Mouse (Mus musculus) ES-E14 (cell line): Measurements from ENCODE around the gene Rasgef1b.

Experiments used
- CHD2 ChIP-seq: IDR thresholded peaks from 2 replicates; pipeline ENCODE4 v1.6.1; 2014; ENCODE audit warnings: mild to moderate bottlenecking, low read depth, low read length, inconsistent platforms
- ZNF384 ChIP-seq: IDR thresholded peaks from 2 replicates; pipeline ENCODE4 v1.6.1; 2012; ENCODE audit warnings: low read depth, low read length, inconsistent platforms

DNA sequence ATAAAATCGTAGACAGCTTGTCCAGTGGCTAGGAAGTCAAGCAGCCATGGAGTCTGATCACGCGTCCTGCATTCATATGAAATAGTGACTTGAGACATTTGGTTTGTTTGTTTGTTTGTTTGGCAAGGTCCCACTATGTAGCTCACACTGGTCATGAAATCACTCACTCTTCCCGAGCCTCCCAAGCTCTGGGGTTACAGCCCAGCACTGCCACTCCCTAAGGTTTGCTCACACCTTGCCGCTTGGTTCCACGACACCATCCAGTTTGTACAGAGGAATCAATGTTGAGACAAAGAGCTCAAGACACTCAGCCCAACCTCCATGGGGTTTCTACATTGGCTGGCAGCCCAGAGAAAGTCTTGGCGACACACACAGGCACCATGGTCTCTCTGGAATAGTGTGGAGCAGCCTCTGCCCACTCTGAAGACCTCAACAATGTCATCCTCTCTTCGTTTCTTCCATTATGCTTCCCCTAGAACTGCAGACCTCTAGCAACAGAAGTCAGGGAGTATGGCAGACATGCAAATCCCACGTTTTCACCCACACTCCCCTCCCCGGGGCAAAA is 436.5 kb downstream of the Rasgef1b start:
- no peak for TF ChIP-seq ZNF384
- no peak for TF ChIP-seq CHD2
